Mouse (Mus musculus): ENCODE measurements around the gene Tinf2. TPM values are rescaled to one million over a fixed set of nuclear protein-coding genes. Genes with fewer than 3 reads are reported as not detected.
A peak's percentile ranks its signal among the peaks of the same experiment; 100 is the strongest.

The Tinf2 gene
- polyA plus RNA-seq, 1 experiment = 26.8 TPM

DNA sequence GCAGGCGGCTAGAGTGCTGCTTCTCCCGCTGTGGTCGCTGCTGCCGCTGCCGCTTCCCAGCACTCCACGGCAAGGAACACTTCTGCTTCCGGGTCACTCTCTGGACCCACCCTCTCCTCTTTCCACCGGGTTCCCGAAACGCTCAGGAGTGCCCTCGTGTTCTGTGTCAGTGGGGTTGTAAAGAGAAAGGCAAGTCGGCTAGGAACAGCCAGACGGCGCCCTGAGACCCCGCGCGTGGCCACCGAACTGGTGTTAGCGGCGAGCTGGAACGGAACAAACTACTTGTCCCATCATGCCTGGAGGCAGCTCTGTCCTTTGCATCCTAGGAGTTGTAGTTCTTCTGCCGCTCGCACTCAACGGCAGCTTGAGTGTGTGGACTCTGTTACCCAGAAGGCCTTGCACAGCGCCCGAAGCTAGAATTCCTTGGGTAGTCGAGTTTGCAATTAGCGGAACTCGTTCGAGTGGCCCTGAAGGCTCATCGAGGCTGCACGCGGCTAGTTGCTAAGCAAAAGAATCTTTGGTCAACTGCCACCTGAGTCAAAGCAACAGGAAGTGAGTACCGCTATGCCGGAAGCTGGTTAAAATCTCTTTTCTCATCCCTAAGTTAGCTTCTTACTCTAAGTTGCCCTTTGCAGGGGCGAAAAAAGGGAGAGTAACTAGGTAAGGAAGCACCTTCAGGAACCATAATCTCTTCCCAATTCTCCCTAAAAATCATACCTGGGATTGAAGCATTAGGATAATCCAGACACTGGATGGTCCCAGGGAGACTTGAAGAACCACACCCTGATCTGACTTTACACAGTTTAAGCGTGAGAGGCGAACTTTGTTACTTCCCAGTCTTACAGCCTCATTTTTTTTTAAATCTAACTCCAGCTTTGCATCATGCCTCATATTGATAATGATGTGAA, 9.5 kb downstream of the Tinf2 start, which contains the start of the genes Gmpr2 and Nedd8:
TSS of gene Gmpr2 (plus strand) at position 109 of the 908 bp plus-strand sequence.
TSS of gene Nedd8 (minus strand) at position 292 of the 908 bp plus-strand sequence.
- peak within 1 kb of the TSS; percentile 99 for H3K4me3 ChIP-seq (ENCODE audit: control insufficient read depth, low read depth, low read length)
- H3K27me3 ChIP-seq (ENCODE audit: control insufficient read depth, insufficient read depth, low read length) = no peaks in the 10 kb centered on the region
- TF ChIP-seq POLR2A (IDR thresholded peaks at IDR 0.05; ENCODE audit: control insufficient read depth, low read depth, low read length) (peak; percentile 75), CTCF (IDR thresholded peaks at IDR 0.05; ENCODE audit: control insufficient read depth, insufficient read depth, insufficient replicate concordance, low read depth, low read length) (no peak)
- no peaks in the 10 kb centered on the region; the same call in 1 of the 2 replicates for H3K4me1 ChIP-seq (ENCODE audit: control insufficient read depth, insufficient read depth, low read length)
- H3K36me3 ChIP-seq (ENCODE audit: control insufficient read depth, insufficient read depth, low read length) = peaks cover 6% of the 10 kb centered on the region
- H3K27ac ChIP-seq (ENCODE audit: control insufficient read depth, insufficient read depth, low read depth, low read length) = peak within 1 kb of the TSS; percentile 100

DNA sequence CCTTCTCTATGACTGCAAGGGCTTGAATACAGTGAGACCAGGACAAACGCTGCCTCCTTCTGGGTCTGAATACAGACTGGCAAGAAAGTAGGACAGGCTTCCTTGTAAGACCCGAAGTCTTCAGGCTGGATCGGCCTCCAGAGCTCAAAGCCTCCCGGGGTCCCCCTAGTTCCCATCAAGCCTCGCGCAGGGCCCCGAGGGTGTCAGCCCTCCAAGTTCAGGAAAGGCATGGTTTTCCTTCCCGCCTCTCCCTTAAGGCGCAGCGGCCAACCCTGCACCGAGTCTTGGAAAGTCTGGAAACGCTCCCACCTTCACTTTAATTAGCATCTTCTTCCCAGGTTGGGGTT, 10.2 kb downstream of the Tinf2 start:
- Histone ChIP-seq H3K27me3 (ENCODE audit: control insufficient read depth, insufficient read depth, low read length) (no peaks in the 10 kb centered on the region), H3K36me3 (ENCODE audit: control insufficient read depth, insufficient read depth, low read length) (peaks cover 1% of the 10 kb centered on the region; the same call in 1 of the 2 replicates), H3K27ac (ENCODE audit: control insufficient read depth, insufficient read depth, low read depth, low read length) (peak overlapping the region; percentile 100), H3K4me3 (ENCODE audit: control insufficient read depth, low read depth, low read length) (peak overlapping the region; percentile 99), H3K4me1 (ENCODE audit: control insufficient read depth, insufficient read depth, low read length) (no peaks in the 10 kb centered on the region; the same call in 1 of the 2 replicates)
- TF ChIP-seq POLR2A (IDR thresholded peaks at IDR 0.05; ENCODE audit: control insufficient read depth, low read depth, low read length) (no peak), CTCF (IDR thresholded peaks at IDR 0.05; ENCODE audit: control insufficient read depth, insufficient read depth, insufficient replicate concordance, low read depth, low read length) (no peak)

DNA sequence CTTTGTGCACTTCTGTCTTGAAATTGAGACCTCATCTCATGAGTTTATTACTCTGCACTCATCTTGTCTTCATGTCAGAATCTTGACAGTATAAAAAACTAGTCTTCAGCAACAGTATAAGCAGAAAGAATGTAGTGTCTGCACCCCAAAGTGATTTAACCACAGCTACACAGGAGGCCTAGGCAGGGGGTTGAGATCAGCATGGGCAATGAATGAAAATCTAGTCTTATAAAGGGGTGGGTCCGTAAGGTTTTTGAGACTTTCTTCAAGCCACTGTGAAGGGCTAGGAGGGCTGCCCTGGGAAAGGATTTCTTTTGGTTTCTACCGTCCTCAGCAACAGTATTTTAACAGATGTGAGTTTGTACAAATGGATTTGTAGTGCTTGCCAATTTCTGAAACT, 21.0 kb downstream of the Tinf2 start:
- H3K36me3 ChIP-seq (ENCODE audit: control insufficient read depth, insufficient read depth, low read length) = no peaks in the 10 kb centered on the region; the same call in 1 of the 2 replicates
- H3K27me3 ChIP-seq (ENCODE audit: control insufficient read depth, insufficient read depth, low read length) = no peaks in the 10 kb centered on the region
- no peak overlapping the region for H3K27ac ChIP-seq (ENCODE audit: control insufficient read depth, insufficient read depth, low read depth, low read length)
- peaks cover 5% of the 10 kb centered on the region for H3K4me1 ChIP-seq (ENCODE audit: control insufficient read depth, insufficient read depth, low read length)
- TF ChIP-seq CTCF (IDR thresholded peaks at IDR 0.05; ENCODE audit: control insufficient read depth, insufficient read depth, insufficient replicate concordance, low read depth, low read length) (no peak), POLR2A (IDR thresholded peaks at IDR 0.05; ENCODE audit: control insufficient read depth, low read depth, low read length) (no peak)
- H3K4me3 ChIP-seq (ENCODE audit: control insufficient read depth, low read depth, low read length) = peak overlapping the region; percentile 81

DNA sequence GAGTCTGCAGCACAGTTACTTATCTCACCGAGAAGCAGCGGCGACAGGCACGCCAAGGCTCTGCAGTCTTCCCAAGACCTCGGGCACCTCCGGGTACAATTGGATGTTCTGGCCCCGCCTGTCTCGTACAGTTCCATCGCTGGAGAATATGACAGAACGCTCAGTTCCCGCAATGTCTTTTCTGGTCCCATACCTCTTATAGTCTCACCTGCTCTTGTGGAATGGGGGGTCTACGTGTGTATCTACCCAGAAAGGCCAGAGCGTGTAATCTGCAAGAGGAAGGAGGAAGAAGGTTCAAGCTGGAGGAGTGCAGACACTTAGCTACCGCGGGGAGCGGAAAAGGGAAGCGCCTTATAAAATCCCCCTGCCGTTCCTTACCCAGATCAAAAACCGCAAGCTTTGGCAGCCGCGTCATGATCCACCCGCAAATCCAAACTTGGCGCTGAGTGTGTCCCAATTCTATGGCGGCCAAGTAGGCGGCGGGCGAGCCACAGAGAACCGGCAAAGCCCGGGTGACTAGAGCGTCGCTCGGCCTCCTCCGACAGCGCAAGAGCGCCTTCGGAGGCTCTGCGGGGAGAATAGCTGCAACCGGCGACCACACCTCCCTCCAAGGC, 21.6 kb downstream of the Tinf2 start, which contains the start of gene Mdp1:
TSS of gene Mdp1 (minus strand) at position 549 of the 614 bp plus-strand sequence.
- peak within 1 kb of the TSS; percentile 81 for H3K4me3 ChIP-seq (ENCODE audit: control insufficient read depth, low read depth, low read length)
- H3K36me3 ChIP-seq (ENCODE audit: control insufficient read depth, insufficient read depth, low read length) = no peaks in the 10 kb centered on the region; the same call in 1 of the 2 replicates
- no peaks in the 10 kb centered on the region for H3K27me3 ChIP-seq (ENCODE audit: control insufficient read depth, insufficient read depth, low read length)
- TF ChIP-seq CTCF (IDR thresholded peaks at IDR 0.05; ENCODE audit: control insufficient read depth, insufficient read depth, insufficient replicate concordance, low read depth, low read length) = peak; percentile 43; the same call in 1 of the 2 replicates
- TF ChIP-seq POLR2A (IDR thresholded peaks at IDR 0.05; ENCODE audit: control insufficient read depth, low read depth, low read length) = peak; percentile 36; the same call in 1 of the 2 replicates
- peak within 1 kb of the TSS; percentile 32 for H3K27ac ChIP-seq (ENCODE audit: control insufficient read depth, insufficient read depth, low read depth, low read length)
- H3K4me1 ChIP-seq (ENCODE audit: control insufficient read depth, insufficient read depth, low read length) = peaks cover 5% of the 10 kb centered on the region

DNA sequence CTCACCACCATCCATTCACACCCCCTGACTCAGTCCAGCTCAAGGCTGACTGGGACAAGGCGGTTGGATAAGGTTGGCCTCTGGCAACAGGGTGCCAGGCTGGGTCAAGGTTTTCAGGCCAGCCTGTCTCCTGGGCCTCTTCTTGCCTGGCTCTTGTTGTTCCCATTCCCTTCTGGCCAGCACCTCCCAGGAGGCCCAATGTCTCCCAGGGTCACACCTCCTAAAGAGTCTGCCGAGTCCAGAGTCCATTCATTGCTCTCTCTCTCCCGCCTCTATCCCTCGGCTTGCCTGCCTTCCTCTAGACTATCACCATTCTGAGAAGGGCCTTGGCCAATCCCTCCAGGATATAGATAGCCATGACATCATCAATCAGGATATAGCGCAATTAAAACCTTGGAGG, 23.6 kb downstream of the Tinf2 start:
- H3K27me3 ChIP-seq (ENCODE audit: control insufficient read depth, insufficient read depth, low read length) = no peaks in the 10 kb centered on the region
- no peak overlapping the region for H3K4me3 ChIP-seq (ENCODE audit: control insufficient read depth, low read depth, low read length)
- peaks cover 5% of the 10 kb centered on the region for H3K4me1 ChIP-seq (ENCODE audit: control insufficient read depth, insufficient read depth, low read length)
- H3K36me3 ChIP-seq (ENCODE audit: control insufficient read depth, insufficient read depth, low read length) = no peaks in the 10 kb centered on the region; the same call in 1 of the 2 replicates
- no peak overlapping the region for H3K27ac ChIP-seq (ENCODE audit: control insufficient read depth, insufficient read depth, low read depth, low read length)
- no peak for TF ChIP-seq POLR2A (IDR thresholded peaks at IDR 0.05; ENCODE audit: control insufficient read depth, low read depth, low read length)
- TF ChIP-seq CTCF (IDR thresholded peaks at IDR 0.05; ENCODE audit: control insufficient read depth, insufficient read depth, insufficient replicate concordance, low read depth, low read length) = no peak

DNA sequence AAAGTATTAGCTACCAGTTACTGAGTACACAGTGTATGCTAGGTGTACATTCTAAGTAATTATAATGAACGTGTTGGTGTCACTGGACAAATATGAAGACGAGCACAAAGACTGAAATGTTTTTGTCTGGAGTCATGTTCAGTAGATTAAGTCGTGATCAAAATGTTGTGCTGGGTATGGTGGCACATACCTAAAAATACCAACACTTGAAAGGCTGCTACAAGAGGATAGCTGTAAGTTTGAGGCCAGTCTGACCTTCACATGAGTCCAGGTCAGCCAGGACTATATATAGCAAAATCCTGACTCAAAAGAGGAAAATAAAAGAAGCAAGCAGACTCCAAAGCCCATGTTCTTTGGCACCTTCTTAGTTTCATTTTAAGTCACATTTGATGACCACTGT, 24.7 kb downstream of the Tinf2 start:
- Histone ChIP-seq H3K4me1 (ENCODE audit: control insufficient read depth, insufficient read depth, low read length) (peaks cover 5% of the 10 kb centered on the region), H3K4me3 (ENCODE audit: control insufficient read depth, low read depth, low read length) (no peak overlapping the region), H3K27ac (ENCODE audit: control insufficient read depth, insufficient read depth, low read depth, low read length) (no peak overlapping the region), H3K36me3 (ENCODE audit: control insufficient read depth, insufficient read depth, low read length) (no peaks in the 10 kb centered on the region), H3K27me3 (ENCODE audit: control insufficient read depth, insufficient read depth, low read length) (no peaks in the 10 kb centered on the region)
- TF ChIP-seq POLR2A (IDR thresholded peaks at IDR 0.05; ENCODE audit: control insufficient read depth, low read depth, low read length) (no peak), CTCF (IDR thresholded peaks at IDR 0.05; ENCODE audit: control insufficient read depth, insufficient read depth, insufficient replicate concordance, low read depth, low read length) (no peak)

DNA sequence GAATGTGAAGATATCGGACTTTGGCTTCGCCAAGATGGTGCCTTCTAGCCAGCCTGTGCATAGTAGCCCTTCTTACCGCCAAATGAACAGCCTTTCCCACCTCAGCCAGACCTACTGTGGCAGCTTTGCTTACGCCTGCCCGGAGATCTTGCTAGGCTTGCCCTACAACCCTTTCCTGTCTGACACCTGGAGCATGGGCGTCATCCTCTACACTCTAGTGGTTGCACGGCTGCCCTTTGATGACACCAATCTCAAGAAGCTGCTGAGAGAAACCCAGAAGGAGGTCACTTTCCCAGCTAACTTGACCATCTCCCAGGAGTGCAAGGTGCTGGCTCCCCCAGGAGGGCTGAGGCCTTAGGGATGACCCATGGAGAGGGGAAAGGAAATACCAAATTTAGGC, 30.1 kb downstream of the Tinf2 start:
- H3K36me3 ChIP-seq (ENCODE audit: control insufficient read depth, insufficient read depth, low read length) = no peaks in the 10 kb centered on the region
- peak overlapping the region; percentile 82 for H3K4me3 ChIP-seq (ENCODE audit: control insufficient read depth, low read depth, low read length)
- no peak overlapping the region for H3K27ac ChIP-seq (ENCODE audit: control insufficient read depth, insufficient read depth, low read depth, low read length)
- TF ChIP-seq POLR2A (IDR thresholded peaks at IDR 0.05; ENCODE audit: control insufficient read depth, low read depth, low read length) = no peak
- no peaks in the 10 kb centered on the region for H3K4me1 ChIP-seq (ENCODE audit: control insufficient read depth, insufficient read depth, low read length)
- H3K27me3 ChIP-seq (ENCODE audit: control insufficient read depth, insufficient read depth, low read length) = no peaks in the 10 kb centered on the region

Measured in testis, adult 2 months (tissue).